Mouse (Mus musculus) testis, postnatal 10 days (tissue): ENCODE data around the gene Grm5.

Experiments
- DNase-seq: peaks from one replicate; pipeline ENCODE4 v3.0.0; 2021; ENCODE audit warnings: low spot score

Grm5 gene

GRCm38 (mm10) chr7:87925956-87926355 lies 342.0 kb downstream of the Grm5 start:
- no peak for DNase-seq

DNA sequence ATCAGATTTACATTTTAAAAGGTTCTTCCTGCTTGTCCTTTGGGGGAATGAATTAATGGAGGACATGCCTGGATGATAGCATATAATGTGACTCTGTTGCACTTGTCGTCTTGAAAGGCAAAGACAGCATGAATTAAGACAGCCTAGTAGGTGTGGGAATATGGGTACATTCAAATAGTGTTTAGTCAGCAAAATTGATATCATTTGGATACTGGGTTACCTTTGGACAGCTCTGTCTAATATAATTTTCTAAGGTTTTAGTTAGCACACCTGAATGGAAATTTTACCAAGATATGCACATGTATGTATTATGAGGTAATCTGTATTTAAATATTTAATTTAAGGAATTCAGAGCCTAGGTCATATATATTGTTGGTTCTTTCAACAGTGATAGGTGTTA lies 353.4 kb downstream of the Grm5 start:
- DNase-seq: no peak

- DNase-seq: no peak
Measured at GRCm38 (mm10) chr7:87938265-87938664, 354.3 kb downstream of the Grm5 start.

- no peak for DNase-seq
Measured at GRCm38 (mm10) chr7:87950205-87950604, 366.2 kb downstream of the Grm5 start.

DNA sequence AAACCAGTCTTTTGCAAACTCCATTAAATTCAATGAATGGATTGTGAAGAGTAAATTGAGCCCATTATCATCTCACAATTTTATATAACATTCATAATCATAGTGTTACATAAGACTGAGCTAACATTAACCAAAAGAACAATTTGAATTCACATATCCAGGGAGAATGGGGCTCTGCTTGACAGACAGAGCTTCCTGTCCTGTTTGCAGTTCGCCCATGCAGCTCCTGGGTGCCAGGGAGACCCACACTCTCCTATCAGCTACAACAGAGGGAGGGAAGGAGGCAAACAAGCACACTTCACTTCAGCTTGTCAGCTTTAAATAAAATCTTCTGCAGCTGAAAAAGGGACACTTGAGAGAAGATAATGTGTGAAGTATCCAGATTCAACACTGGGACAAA lies 389.2 kb downstream of the Grm5 start:
- no peak for DNase-seq

GRCm38 (mm10) chr7:87975041-87975440 lies 391.1 kb downstream of the Grm5 start:
- DNase-seq: no peak

GRCm38 (mm10) chr7:87983494-87983893 lies 399.5 kb downstream of the Grm5 start:
- DNase-seq: no peak

DNA sequence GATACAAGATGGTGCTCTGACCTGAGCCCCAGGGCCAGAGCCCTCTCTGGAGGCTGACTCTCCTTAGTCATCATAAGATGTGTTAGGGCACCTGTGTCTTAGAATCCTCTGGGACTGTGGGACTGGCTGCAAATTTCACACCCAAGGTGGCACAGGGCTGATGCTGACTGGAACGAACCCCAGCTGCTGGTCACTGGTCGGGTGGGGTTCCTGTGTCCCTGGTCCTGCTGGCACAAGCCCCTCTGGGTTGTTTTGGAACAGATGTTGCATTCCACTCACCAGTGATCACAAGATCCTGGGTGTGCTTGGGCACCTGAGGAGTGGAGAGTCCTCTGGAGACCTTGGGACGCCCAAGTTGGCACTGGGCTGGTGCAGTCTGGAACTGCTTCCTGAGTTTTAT lies 430.5 kb downstream of the Grm5 start:
- no peak for DNase-seq

GRCm38 (mm10) chr7:88027411-88028132 lies 443.6 kb downstream of the Grm5 start:
- DNase-seq: no peak

DNA sequence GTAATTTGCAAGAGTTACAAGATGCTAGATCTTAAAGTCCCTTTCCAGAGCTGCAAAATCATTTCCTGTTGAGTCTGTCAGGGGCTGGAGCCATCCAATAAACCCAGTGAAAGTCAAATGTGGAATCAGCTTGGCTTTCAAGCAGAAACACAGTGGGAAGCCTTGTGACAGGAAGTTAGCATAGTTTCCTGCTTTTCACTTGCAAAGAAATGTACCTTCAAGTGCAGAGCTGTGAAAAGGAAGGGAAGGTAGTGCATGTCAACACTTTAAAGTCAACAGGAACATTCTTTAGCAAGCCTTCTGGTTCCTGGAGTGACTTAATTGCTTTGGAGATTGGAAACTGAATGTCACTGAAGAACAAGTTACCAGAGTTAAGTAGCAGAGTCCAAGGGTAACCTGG lies 463.4 kb downstream of the Grm5 start:
- DNase-seq: no peak

GRCm38 (mm10) chr7:88054224-88054938 lies 470.4 kb downstream of the Grm5 start:
- no peak for DNase-seq

- no peak for DNase-seq
Measured at GRCm38 (mm10) chr7:88056438-88056837, 472.5 kb downstream of the Grm5 start.

DNA sequence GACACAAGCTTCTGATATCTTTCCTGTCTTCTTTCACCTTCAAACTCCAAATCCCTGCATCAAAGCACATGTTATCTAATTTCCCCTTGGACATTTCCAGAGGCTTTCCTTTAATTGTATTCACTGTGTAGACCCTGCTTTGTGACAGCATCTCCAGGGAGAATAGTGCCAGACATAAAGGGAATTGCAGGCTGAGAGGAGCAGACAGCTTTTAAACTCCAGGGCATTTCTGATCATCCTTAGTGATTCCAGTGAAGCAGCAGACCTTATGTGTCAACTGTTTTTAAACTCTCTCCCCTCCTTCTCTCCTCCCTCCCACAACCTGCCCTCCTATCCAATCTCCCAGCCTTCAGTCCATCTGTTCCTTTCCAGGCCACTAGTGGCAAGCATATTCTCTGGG lies 507.1 kb downstream of the Grm5 start:
- DNase-seq: no peak

GRCm38 (mm10) chr7:88096536-88097107 lies 512.7 kb downstream of the Grm5 start:
- no peak for DNase-seq

DNA sequence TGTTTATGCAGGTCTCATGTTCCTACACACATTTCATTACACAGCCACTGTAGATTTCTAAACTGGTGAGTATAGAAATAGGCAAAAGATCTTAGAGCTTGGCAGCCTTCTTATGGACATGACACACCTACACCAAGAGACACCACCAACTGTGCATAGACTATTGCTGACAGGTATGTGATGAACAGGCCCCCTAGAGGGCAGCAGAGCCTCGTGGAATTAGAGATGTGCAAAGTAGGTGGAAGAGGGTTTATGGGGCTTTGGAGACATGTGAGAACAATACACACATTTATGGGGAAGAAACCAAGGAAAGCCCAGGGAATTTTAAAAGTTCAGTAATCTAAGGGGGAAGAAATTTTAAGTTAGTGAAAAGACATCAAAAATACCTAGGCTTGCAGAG lies 513.7 kb downstream of the Grm5 start:
- DNase-seq: peak; percentile 73

DNA sequence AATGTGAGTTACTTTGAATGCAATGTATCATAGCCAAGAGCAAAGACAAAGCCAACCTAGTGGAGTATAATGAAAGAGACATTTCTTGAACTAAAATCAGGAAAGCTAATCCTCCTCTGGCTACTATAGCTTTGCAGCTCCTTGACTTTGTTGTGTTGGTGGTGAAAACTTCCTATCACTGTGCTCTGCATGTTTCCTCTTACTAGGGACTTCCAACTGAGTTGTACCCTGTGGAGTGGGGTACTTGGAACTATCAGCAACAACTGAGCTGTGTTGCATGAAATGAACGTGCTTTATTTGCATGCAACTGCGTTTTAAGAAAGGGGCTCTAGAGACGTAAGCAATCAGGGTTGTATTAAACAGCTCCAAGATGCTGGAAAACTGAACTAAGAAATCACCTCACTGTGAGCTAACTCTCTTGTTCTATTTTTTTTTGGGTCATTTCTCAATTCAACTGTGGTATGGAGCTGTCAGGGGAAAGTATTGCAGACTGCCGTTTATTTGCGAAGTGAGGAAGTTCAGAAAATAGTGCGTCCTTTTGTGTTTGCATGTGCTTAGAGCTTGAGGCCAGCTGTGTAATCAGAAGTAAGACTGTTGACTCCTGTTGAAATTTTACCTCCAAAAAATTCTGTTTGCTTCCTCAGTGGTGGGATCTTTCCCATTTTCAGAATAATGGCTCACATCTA lies 532.9 kb downstream of the Grm5 start:
- no peak for DNase-seq

DNA sequence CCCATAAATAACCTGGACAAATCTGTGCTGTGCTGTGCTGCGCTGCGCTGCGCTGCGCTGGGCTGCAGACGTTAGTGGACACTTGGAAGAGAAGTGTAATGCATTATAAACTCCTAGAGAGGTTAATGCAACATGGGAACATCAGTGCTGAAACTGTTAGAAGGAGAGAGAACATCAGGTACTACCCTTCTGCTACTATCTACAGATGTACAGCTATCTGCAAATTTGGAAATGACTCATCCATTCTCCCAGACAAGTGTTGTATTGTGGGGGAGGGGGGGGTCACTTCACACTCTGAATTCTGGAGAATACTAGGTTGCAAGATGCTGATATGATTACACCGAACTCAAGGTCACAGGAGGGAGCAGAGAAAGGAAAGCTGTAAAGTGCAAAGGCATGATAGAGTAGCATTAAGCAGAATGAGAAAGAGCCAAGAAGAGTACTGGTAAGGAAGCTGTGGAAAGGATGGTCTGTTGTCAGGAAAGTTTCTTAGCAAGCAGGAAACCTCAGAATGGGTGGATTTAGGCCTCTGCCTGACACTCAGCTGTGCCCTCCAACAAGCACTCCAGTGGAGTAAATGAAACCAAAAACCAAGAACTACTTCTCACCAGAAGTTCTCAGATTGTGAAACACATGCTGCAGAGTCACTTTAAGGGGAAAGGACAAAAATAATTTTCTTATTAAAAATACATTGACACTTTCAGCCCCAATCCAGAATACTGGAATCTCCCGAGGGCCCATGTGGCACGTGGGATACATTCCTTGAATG lies 544.3 kb downstream of the Grm5 start:
- no peak for DNase-seq

GRCm38 (mm10) chr7:88129536-88130487 lies 545.8 kb downstream of the Grm5 start:
- DNase-seq: peak; percentile 38

DNA sequence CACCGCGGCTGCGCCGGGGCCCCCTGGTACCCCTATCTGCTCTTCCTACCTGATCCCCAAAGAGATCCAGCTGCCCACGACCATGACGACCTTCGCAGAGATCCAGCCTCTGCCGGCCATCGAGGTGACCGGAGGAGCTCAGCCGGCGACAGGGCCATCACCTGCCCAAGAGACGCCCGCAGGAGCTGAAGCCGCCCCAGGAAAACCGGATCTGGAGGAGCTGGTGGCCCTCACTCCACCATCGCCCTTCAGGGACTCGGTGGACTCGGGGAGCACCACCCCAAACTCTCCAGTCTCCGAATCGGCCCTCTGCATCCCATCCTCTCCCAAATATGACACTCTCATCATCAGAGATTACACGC lies 546.5 kb downstream of the Grm5 start:
- DNase-seq: no peak

GRCm38 (mm10) chr7:88159542-88160241 lies 575.7 kb downstream of the Grm5 start:
- DNase-seq: no peak
